Mouse (Mus musculus): ENCODE measurements around the gene Svbp. TPM values are rescaled to one million over a fixed set of nuclear protein-coding genes. Genes with fewer than 3 reads are reported as not detected.

Gene Svbp
- polyA plus RNA-seq, 1 experiment from 2014 or later = 237 TPM

GRCm38 (mm10) chr4:119248407-119248965 is 53.4 kb downstream of the Svbp start:
- peaks cover 17% of the 10 kb centered on the region for H3K4me1 ChIP-seq (replicated peaks)
- ATAC-seq = no peak
- WGBS = 82% methylated on average over 11 of the region's 11 CpGs
- H3K27me3 ChIP-seq = no peaks in the 10 kb centered on the region
- H3K27ac ChIP-seq = no peak overlapping the region
- no peak overlapping the region for H3K4me3 ChIP-seq (replicated peaks)
- H3K9ac ChIP-seq (replicated peaks) = no peak overlapping the region
- H3K36me3 ChIP-seq = peaks cover 36% of the 10 kb centered on the region
- H3K4me2 ChIP-seq (replicated peaks) = no peak overlapping the region
- H3K9me3 ChIP-seq = no peaks in the 10 kb centered on the region

Other genes with a start within 250 kb of the Svbp start
- gene Lao1, start 233.7 kb upstream of the Svbp start, polyA plus RNA-seq (2015; fragmentation: Nextera tagmentation; extraction: Ambion mirVana) = not detected in 2 replicates
- gene Slc2a1, start 86.6 kb upstream of the Svbp start, polyA plus RNA-seq (2015; fragmentation: Nextera tagmentation; extraction: Ambion mirVana) = 88.6 and 104 TPM in 2 replicates
- gene Zfp691, start 21.1 kb upstream of the Svbp start, polyA plus RNA-seq (2015; fragmentation: Nextera tagmentation; extraction: Ambion mirVana) = 9.9 and 10.3 TPM in 2 replicates
- gene Ermap, start 5.3 kb upstream of the Svbp start, polyA plus RNA-seq (2015; fragmentation: Nextera tagmentation; extraction: Ambion mirVana) = 1.5 and 1.7 TPM in 2 replicates
- 0.34 and 0.36 TPM in 2 replicates for gene Tmem269, start 22.9 kb downstream of the Svbp start, polyA plus RNA-seq (2015; fragmentation: Nextera tagmentation; extraction: Ambion mirVana)
- gene AU022252, start 37.4 kb downstream of the Svbp start, polyA plus RNA-seq (2015; fragmentation: Nextera tagmentation; extraction: Ambion mirVana) = 30.2 and 34.4 TPM in 2 replicates
- gene P3h1, start 37.6 kb downstream of the Svbp start, polyA plus RNA-seq (2015; fragmentation: Nextera tagmentation; extraction: Ambion mirVana) = 8.1 and 9.9 TPM in 2 replicates
- 0.55 and 1.3 TPM in 2 replicates for gene Cldn19, start 60.1 kb downstream of the Svbp start, polyA plus RNA-seq (2015; fragmentation: Nextera tagmentation; extraction: Ambion mirVana)
- gene Ybx1, start 99.3 kb downstream of the Svbp start, polyA plus RNA-seq (2015; fragmentation: Nextera tagmentation; extraction: Ambion mirVana) = 723 and 839 TPM in 2 replicates
- gene Ppih, start 125.2 kb downstream of the Svbp start, polyA plus RNA-seq (2015; fragmentation: Nextera tagmentation; extraction: Ambion mirVana) = 77.2 and 78.3 TPM in 2 replicates
- 19.2 and 19.7 TPM in 2 replicates for gene Ccdc30, start 220.2 kb downstream of the Svbp start, polyA plus RNA-seq (2015; fragmentation: Nextera tagmentation; extraction: Ambion mirVana)
- gene Ppcs, start 227.1 kb downstream of the Svbp start, polyA plus RNA-seq (2015; fragmentation: Nextera tagmentation; extraction: Ambion mirVana) = 17.7 and 18.2 TPM in 2 replicates
- gene Zmynd12, start 227.5 kb downstream of the Svbp start, polyA plus RNA-seq (2015; fragmentation: Nextera tagmentation; extraction: Ambion mirVana) = 0.28 and 0.76 TPM in 2 replicates

Data from midbrain, embryonic 13.5 days (tissue).